ENCODE assay signal across 8 mouse cellular contexts in the genomic region with DNA sequence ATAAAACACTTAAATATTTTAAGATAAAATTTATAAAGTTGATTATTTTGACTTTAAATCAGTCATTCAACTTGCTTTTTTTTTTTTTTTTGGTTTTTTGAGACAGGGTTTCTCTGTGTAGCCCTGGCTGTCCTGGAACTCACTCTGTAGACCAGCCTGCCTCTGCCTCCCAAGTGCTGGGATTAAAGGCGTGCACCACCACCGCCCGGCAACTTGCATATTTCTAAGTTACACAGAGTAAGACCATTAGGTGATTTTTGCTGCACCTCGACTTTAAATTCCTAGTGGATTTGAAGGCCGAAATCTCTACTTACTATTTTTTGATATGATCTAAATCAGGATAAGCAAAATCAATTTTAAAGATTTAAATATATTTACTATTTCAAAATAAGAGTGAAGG. TPM values are rescaled to one million over a fixed set of nuclear protein-coding genes. Genes with fewer than 3 reads are reported as not detected.
DNase-seq lines count a peak whose midpoint lies in the region; ATAC-seq lines count a peak whose summit lies in the region.

No protein-coding gene starts in this region.

- H3K4me1 ChIP-seq in kidney, embryonic 16.5 days (ENCODE audit: insufficient read depth, low read length): peaks cover 5% of the 10 kb centered on the region
- no peaks in the 10 kb centered on the region for H3K4me1 ChIP-seq in embryonic facial prominence, embryonic 14.5 days (ENCODE audit: control insufficient read depth, insufficient read depth, low read length)
- peaks cover 6% of the 10 kb centered on the region for H3K4me1 ChIP-seq in hindbrain, embryonic 16.5 days (ENCODE audit: control insufficient read depth, insufficient read depth, low read depth, low read length)
- peaks cover 6% of the 10 kb centered on the region for H3K4me1 ChIP-seq in midbrain, embryonic 15.5 days

- H3K27ac ChIP-seq in kidney, embryonic 16.5 days (ENCODE audit: low read length): no peak overlapping the region
- no peak overlapping the region for H3K27ac ChIP-seq in embryonic facial prominence, embryonic 14.5 days (replicated peaks; ENCODE audit: low read depth, low read length)
- H3K27ac ChIP-seq in hindbrain, embryonic 16.5 days (ENCODE audit: low read depth, low read length): no peak overlapping the region
- H3K27ac ChIP-seq in midbrain, embryonic 15.5 days: no peak overlapping the region

- ATAC-seq in kidney, embryonic 16.5 days (ENCODE audit: low FRiP score, low TSS enrichment): no peak
- ATAC-seq in embryonic facial prominence, embryonic 14.5 days (ENCODE audit: low read depth): no peak
- no peak for ATAC-seq in hindbrain, embryonic 16.5 days
- ATAC-seq in midbrain, embryonic 15.5 days (replicated peaks): 0 out of 2 replicates have a peak, but pooled peaks have one; percentile 41

- H3K9ac ChIP-seq in kidney, embryonic 16.5 days (replicated peaks; ENCODE audit: low read length): no peak overlapping the region
- H3K9ac ChIP-seq in embryonic facial prominence, embryonic 14.5 days (ENCODE audit: low read depth, low read length): no peak overlapping the region; the same call in 1 of the 2 replicates
- no peak overlapping the region; the same call in 1 of the 2 replicates for H3K9ac ChIP-seq in hindbrain, embryonic 16.5 days (ENCODE audit: low read depth, low read length)
- H3K9ac ChIP-seq in midbrain, embryonic 15.5 days: no peak overlapping the region; the same call in 1 of the 2 replicates

- H3K9me3 ChIP-seq in kidney, embryonic 16.5 days (ENCODE audit: low read length): no peaks in the 10 kb centered on the region
- H3K9me3 ChIP-seq in embryonic facial prominence, embryonic 14.5 days (ENCODE audit: control insufficient read depth, low read length): no peaks in the 10 kb centered on the region
- H3K9me3 ChIP-seq in hindbrain, embryonic 16.5 days (ENCODE audit: control insufficient read depth, low read length): no peaks in the 10 kb centered on the region
- H3K9me3 ChIP-seq in midbrain, embryonic 15.5 days: no peaks in the 10 kb centered on the region

- H3K4me3 ChIP-seq in kidney, embryonic 16.5 days (ENCODE audit: low read length): peak overlapping the region; percentile 82
- H3K4me3 ChIP-seq in embryonic facial prominence, embryonic 14.5 days (ENCODE audit: low read depth, low read length): peak overlapping the region; percentile 67
- peak overlapping the region; percentile 81 for H3K4me3 ChIP-seq in hindbrain, embryonic 16.5 days (ENCODE audit: low read length)
- H3K4me3 ChIP-seq in midbrain, embryonic 15.5 days: peak overlapping the region; percentile 76

- H3K27me3 ChIP-seq in kidney, embryonic 16.5 days (ENCODE audit: insufficient read depth, low read length): no peaks in the 10 kb centered on the region
- H3K27me3 ChIP-seq in embryonic facial prominence, embryonic 14.5 days (replicated peaks; ENCODE audit: control insufficient read depth, insufficient read depth, low read length): no peaks in the 10 kb centered on the region
- no peaks in the 10 kb centered on the region for H3K27me3 ChIP-seq in hindbrain, embryonic 16.5 days (replicated peaks; ENCODE audit: control insufficient read depth, insufficient read depth, low read length)
- H3K27me3 ChIP-seq in midbrain, embryonic 15.5 days (replicated peaks): no peaks in the 10 kb centered on the region

- peak overlapping the region; percentile 82 for H3K4me2 ChIP-seq in kidney, embryonic 16.5 days (replicated peaks; ENCODE audit: low read depth, low read length)
- peak overlapping the region; percentile 74 for H3K4me2 ChIP-seq in embryonic facial prominence, embryonic 14.5 days (ENCODE audit: low read depth, low read length)
- H3K4me2 ChIP-seq in hindbrain, embryonic 16.5 days (ENCODE audit: low read length): peak overlapping the region; percentile 84
- H3K4me2 ChIP-seq in midbrain, embryonic 15.5 days: peak overlapping the region; percentile 79

- no peak for DNase-seq in kidney, postnatal 25 days
- DNase-seq in embryonic facial prominence, embryonic 14.5 days (ENCODE audit: low spot score): no peak
- DNase-seq in MN1 (ENCODE audit: low spot score): no peak
- no peak for DNase-seq in left cerebral cortex, adult 18-20 months (ENCODE audit: low spot score in 2 of 2)
- DNase-seq in c-Kit-positive CD71-positive TER-119-positive erythroid progenitor cells, embryonic 14.5 days (ENCODE audit: low spot score): no peak

- no peaks in the 10 kb centered on the region for H3K36me3 ChIP-seq in kidney, embryonic 16.5 days (ENCODE audit: insufficient read depth, low read length)
- no peaks in the 10 kb centered on the region for H3K36me3 ChIP-seq in embryonic facial prominence, embryonic 14.5 days (ENCODE audit: control insufficient read depth, insufficient read depth, low read length)
- no peaks in the 10 kb centered on the region for H3K36me3 ChIP-seq in hindbrain, embryonic 16.5 days (ENCODE audit: control insufficient read depth, insufficient read depth, low read length)
- no peaks in the 10 kb centered on the region for H3K36me3 ChIP-seq in midbrain, embryonic 15.5 days (replicated peaks)

- 86% methylated on average over 5 of the region's 5 CpGs for WGBS in kidney, embryonic 16.5 days
- 85% methylated on average over 5 of the region's 5 CpGs for WGBS in embryonic facial prominence, embryonic 14.5 days
- WGBS in hindbrain, embryonic 16.5 days: 89% methylated on average over 5 of the region's 5 CpGs
- 87% methylated on average over 5 of the region's 5 CpGs for WGBS in midbrain, embryonic 15.5 days

RNA-seq across cellular contexts. Expression of a gene that starts 0.6 kb away (rescaled TPM):
- polyA plus RNA-seq in kidney, embryonic 16.5 days (2015; fragmentation: Nextera tagmentation; extraction: Ambion mirVana): 51.2 and 57.0 TPM in 2 replicates
- 41.6 and 46.6 TPM in 2 replicates for polyA plus RNA-seq in embryonic facial prominence, embryonic 14.5 days (2014; fragmentation: Nextera tagmentation; extraction: Ambion mirVana)
- polyA plus RNA-seq in hindbrain, embryonic 16.5 days (2015; fragmentation: Nextera tagmentation; extraction: Ambion mirVana): 42.0 and 46.5 TPM in 2 replicates
- 28.6 and 28.7 TPM in 2 replicates for polyA plus RNA-seq in midbrain, embryonic 15.5 days (2015; fragmentation: Nextera tagmentation; extraction: Ambion mirVana)
- total RNA-seq in left cerebral cortex, adult 18-20 months (2021): 10 to 100 TPM; 38.8 to 41.7 TPM
